Mouse (Mus musculus) cortical plate, adult 2 months (tissue): ENCODE results near the gene Map3k5.

ENCODE experiments used
- CTCF ChIP-seq: fragments of 200-500 bp; IDR thresholded peaks from 2 replicates; pipeline ENCODE4 v1.5.1; 2011; ENCODE audit warnings: mild to moderate bottlenecking, control low read depth, low read length; ENCODE audit not compliant: insufficient read depth; ENCODE audit errors: extremely low read depth
- POLR2A ChIP-seq: fragments of 200-500 bp; IDR thresholded peaks from 2 replicates; pipeline ENCODE4 v1.6.1; 2011; ENCODE audit warnings: mild to moderate bottlenecking, low read length, control low read depth; ENCODE audit not compliant: insufficient read depth; ENCODE audit errors: extremely low read depth

- TF ChIP-seq CTCF (no peak), POLR2A (no peak)
Measured at GRCm38 (mm10) chr10:19954572-19954971, 20.3 kb downstream of the Map3k5 start.
